Mouse (Mus musculus) lung, postnatal 0 days (tissue): ENCODE measurements around the gene Hs1bp3. TPM values are rescaled to one million over a fixed set of nuclear protein-coding genes. Genes with fewer than 3 reads are reported as not detected.
A peak's percentile ranks its signal among the peaks of the same experiment; 100 is the strongest.

Experiments
- ATAC-seq: fragments of 200-750 bp; cut with Nextera tagmentation; 2 replicates; pipeline ENCODE4 v1.8.0; 2017; ENCODE audit warnings: moderate library complexity
- DNase-seq: peaks from one replicate; pipeline ENCODE4 v3.0.0-alpha.2; 2016; ENCODE audit warnings: low spot score
- H3K27ac ChIP-seq: fragments of 300-500 bp; sonication (generic); 2 replicates; pipeline ENCODE4 v1.5.1; 2014; ENCODE audit warnings: antibody characterized with exemption, mild to moderate bottlenecking, low read length, mixed read lengths
- H3K27me3 ChIP-seq: fragments of 300-500 bp; sonication (generic); replicated peaks from 2 replicates; pipeline ENCODE4 v1.6.1; 2014; ENCODE audit warnings: low read length, mixed read lengths; ENCODE audit not compliant: insufficient read depth
- H3K36me3 ChIP-seq: fragments of 300-500 bp; sonication (generic); 2 replicates; pipeline ENCODE4 v1.6.1; 2014; ENCODE audit warnings: low read length, mixed read lengths; ENCODE audit not compliant: insufficient read depth
- H3K4me1 ChIP-seq: fragments of 300-500 bp; sonication (generic); 2 replicates; pipeline ENCODE4 v1.6.1; 2014; ENCODE audit warnings: antibody characterized with exemption, low read depth, low read length, mixed read lengths; ENCODE audit not compliant: insufficient read depth
- H3K4me2 ChIP-seq: fragments of 300-500 bp; sonication (generic); replicated peaks from 2 replicates; pipeline ENCODE4 v1.6.1; 2014; ENCODE audit warnings: low read depth, mild to moderate bottlenecking, low read length, moderate library complexity, mixed read lengths
- H3K4me3 ChIP-seq: fragments of 300-500 bp; sonication (generic); 2 replicates; pipeline ENCODE4 v1.5.1; 2014; ENCODE audit warnings: low read depth, low read length
- H3K9ac ChIP-seq: fragments of 300-500 bp; sonication (generic); replicated peaks from 2 replicates; pipeline ENCODE4 v1.6.1; 2014; ENCODE audit warnings: low read depth, mild to moderate bottlenecking
- H3K9me3 ChIP-seq: fragments of 300-500 bp; sonication (generic); 2 replicates; pipeline ENCODE4 v1.6.1; 2016; ENCODE audit warnings: low read length, mixed read lengths
- CTCF ChIP-seq: IDR thresholded peaks from 2 replicates; pipeline ENCODE4 v1.5.1; 2016; ENCODE audit warnings: antibody characterized with exemption, mild to moderate bottlenecking
- EP300 ChIP-seq: IDR thresholded peaks from 2 replicates; pipeline ENCODE4 v1.6.1; 2016; ENCODE audit warnings: antibody characterized with exemption, mild to moderate bottlenecking, control low read depth
- WGBS: fragments of 180-500 bp; shearing (Covaris S2); extraction: QIAGEN DNeasy Blood & Tissue Kit; methylation state at CpG from one replicate; pipeline ENCODE4 v1.1.7; 2014; 5-methylcytosine and 5-hydroxymethylcytosine counted together
- polyA plus RNA-seq: library from polyadenylated mRNA; unstranded; fragments of >200 nt; fragmentation: Nextera tagmentation; extraction: Ambion mirVana; gene quantifications from 2 replicates; pipeline ENCODE4 v1.2.1, GENCODE M21; 2015

Gene Hs1bp3
- polyA plus RNA-seq, 1 experiment from 2014 or later: 8.7 TPM

DNA sequence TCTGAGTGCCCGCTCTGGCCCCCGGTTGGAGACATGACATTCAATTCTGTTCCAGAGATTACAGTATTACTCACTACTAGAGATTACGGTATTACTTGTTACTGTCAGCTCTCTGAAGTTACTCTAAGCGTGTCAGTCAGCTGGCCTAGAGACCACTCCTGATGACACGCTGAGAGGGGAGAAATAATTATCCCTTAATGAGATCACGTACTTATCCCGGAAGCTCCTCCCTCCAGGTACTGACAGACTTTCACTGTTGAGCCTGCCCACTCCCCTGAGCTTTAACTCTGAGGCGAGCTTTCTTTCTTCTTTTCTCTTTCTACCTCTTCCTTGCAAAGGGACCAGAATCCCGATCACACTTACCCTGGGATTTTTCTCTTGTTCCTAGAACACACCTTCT lies 67.7 kb downstream of the Hs1bp3 start:
- no peak overlapping the region for H3K9ac ChIP-seq
- no peaks in the 10 kb centered on the region for H3K9me3 ChIP-seq
- H3K4me1 ChIP-seq: no peaks in the 10 kb centered on the region; the same call in 1 of the 2 replicates
- H3K27me3 ChIP-seq: no peaks in the 10 kb centered on the region
- ATAC-seq (no peak), DNase-seq (no peak)
- H3K4me3 ChIP-seq: no peak overlapping the region
- H3K4me2 ChIP-seq: no peak overlapping the region
- 67% methylated on average over 9 of the region's 9 CpGs for WGBS
- H3K27ac ChIP-seq: no peak overlapping the region
- TF ChIP-seq CTCF (no peak), EP300 (no peak)
- H3K36me3 ChIP-seq: no peaks in the 10 kb centered on the region

- no peak for ATAC-seq
- 47% methylated on average over 2 of the region's 2 CpGs for WGBS
- H3K9ac ChIP-seq: no peak overlapping the region
Observed at GRCm38 (mm10) chr12:8381940-8382339, 68.7 kb downstream of the Hs1bp3 start.

DNA sequence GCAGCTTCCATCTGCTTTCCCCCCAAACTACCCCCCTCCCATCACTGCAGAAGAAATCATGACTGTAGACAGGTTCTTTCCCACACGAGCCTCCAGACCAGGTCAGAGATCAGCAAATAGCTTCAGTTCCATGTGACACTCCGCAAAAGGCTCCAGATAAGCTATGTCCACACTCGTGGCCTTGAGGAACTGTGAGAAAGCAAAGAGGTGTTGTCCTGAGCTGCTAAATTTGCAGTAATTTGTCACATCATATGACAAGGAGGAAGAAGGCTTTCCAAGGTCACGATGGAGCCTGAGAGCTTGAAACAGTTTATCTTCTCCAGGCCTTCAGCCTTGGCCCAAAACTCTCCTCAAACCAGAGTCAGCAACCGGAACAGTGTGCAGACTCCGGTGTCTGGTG lies 70.6 kb downstream of the Hs1bp3 start:
- Histone ChIP-seq H3K4me3 (no peak overlapping the region), H3K9me3 (no peaks in the 10 kb centered on the region), H3K27me3 (no peaks in the 10 kb centered on the region), H3K9ac (no peak overlapping the region), H3K36me3 (no peaks in the 10 kb centered on the region), H3K4me2 (no peak overlapping the region), H3K4me1 (peaks cover 7% of the 10 kb centered on the region; the same call in 1 of the 2 replicates), H3K27ac (no peak overlapping the region)
- DNase-seq (no peak), ATAC-seq (no peak)
- TF ChIP-seq CTCF (no peak), EP300 (no peak)
- whole genome bisulfite sequencing: 47% methylated on average over 6 of the region's 6 CpGs

More at GRCm38 (mm10) chr12:8381940-8382339, 68.7 kb downstream of the Hs1bp3 start:
- H3K27ac ChIP-seq: no peak overlapping the region
- TF ChIP-seq CTCF: no peak
- TF ChIP-seq EP300: no peak
- no peak for DNase-seq
- H3K4me1 ChIP-seq: peaks cover 7% of the 10 kb centered on the region; the same call in 1 of the 2 replicates
- H3K4me3 ChIP-seq: no peak overlapping the region
- no peaks in the 10 kb centered on the region for H3K36me3 ChIP-seq
- H3K4me2 ChIP-seq: no peak overlapping the region
- H3K27me3 ChIP-seq: no peaks in the 10 kb centered on the region
- no peaks in the 10 kb centered on the region for H3K9me3 ChIP-seq

GRCm38 (mm10) chr12:8386451-8387011 lies 73.3 kb downstream of the Hs1bp3 start:
- peak; percentile 87 for ATAC-seq
- H3K4me2 ChIP-seq: no peak overlapping the region
- H3K27ac ChIP-seq: peak overlapping the region; percentile 72
- no peaks in the 10 kb centered on the region for H3K36me3 ChIP-seq
- peak; percentile 83 for DNase-seq
- no peak overlapping the region for H3K4me3 ChIP-seq
- no peak for TF ChIP-seq CTCF
- peak; percentile 59; the same call in 1 of the 2 replicates for TF ChIP-seq EP300
- no peaks in the 10 kb centered on the region for H3K9me3 ChIP-seq
- H3K4me1 ChIP-seq: peaks cover 7% of the 10 kb centered on the region; the same call in 1 of the 2 replicates
- no peak overlapping the region for H3K9ac ChIP-seq
- H3K27me3 ChIP-seq: no peaks in the 10 kb centered on the region
- 27% methylated on average over 6 of the region's 6 CpGs for WGBS

DNA sequence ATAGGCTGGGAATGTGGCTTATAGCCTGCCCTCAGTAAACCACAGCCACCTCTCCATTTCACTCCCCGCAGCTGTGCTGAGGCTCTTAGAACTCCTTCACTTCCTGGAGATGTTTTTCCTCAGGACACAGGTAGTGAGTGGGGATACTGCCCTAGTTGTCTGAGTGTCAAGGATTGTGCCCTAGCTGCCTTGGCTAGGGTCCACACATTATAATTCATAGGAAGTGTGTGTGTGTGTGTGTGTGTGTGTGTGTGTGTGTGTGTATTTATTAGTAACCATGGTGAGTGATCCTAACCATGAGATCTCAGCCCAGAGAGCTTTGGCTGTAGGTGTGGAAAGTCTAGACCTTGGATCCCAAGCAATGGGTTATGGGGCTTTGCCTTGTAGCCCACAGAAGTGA lies 74.0 kb downstream of the Hs1bp3 start:
- Histone ChIP-seq H3K9ac (no peak overlapping the region), H3K27me3 (no peaks in the 10 kb centered on the region), H3K4me1 (peaks cover 7% of the 10 kb centered on the region; the same call in 1 of the 2 replicates), H3K36me3 (no peaks in the 10 kb centered on the region), H3K9me3 (no peaks in the 10 kb centered on the region), H3K4me2 (no peak overlapping the region), H3K27ac (peak overlapping the region; percentile 38), H3K4me3 (no peak overlapping the region)
- ATAC-seq (peak; percentile 11; the same call in 1 of the 2 replicates), DNase-seq (no peak)
- WGBS: 53% methylated on average over 1 of the region's 1 CpGs
- no peak for TF ChIP-seq CTCF
- TF ChIP-seq EP300: no peak

DNA sequence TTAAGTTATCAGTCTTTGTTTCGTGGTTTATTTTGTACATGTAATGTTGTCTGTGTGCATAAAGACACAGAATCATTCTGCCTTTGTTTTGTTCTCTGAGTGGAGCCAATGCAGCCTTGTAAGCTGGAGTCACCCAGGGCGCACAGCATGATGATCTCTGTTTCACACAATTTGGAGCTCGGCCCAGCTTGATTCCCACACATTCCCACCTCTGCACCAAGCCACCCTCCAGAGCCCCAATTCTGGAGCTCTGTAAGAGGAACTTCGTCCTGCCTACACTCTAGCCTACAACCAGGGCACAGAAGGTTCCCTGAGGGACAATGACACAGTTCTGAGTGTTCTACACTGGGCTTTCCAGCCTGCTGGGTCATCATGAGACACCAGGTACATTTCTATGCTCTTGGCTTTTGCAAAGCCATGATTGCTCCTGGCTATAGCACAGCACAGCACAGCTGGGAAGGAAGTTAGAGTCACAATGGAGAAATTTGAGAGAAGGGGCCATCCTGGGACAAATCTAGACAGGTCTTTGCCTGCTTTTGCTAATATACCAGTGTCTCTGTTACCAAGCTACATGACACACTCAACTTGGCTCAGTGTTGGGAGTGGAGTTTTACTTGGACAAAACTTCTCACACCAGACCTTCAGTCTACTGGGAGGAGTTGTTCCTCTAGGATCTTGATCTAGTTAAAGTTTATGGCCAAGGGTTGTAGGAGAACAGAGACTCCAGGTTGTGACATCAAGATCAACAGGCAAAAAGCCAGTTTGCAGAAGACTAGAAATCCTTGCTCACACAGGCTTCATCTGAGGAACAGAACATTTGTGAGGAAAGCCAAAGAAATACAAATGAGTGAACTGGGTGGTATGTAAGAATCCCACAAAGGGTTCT lies 75.5 kb downstream of the Hs1bp3 start:
- DNase-seq: no peak
- Histone ChIP-seq H3K4me1 (peaks cover 7% of the 10 kb centered on the region; the same call in 1 of the 2 replicates), H3K9me3 (no peaks in the 10 kb centered on the region), H3K4me3 (no peak overlapping the region), H3K27me3 (no peaks in the 10 kb centered on the region), H3K27ac (no peak overlapping the region), H3K9ac (no peak overlapping the region), H3K36me3 (no peaks in the 10 kb centered on the region), H3K4me2 (no peak overlapping the region)
- ATAC-seq: no peak
- TF ChIP-seq EP300: no peak
- WGBS: 88% methylated on average over 4 of the region's 4 CpGs
